Mouse (Mus musculus) heart, adult 2 months (tissue): Measurements from ENCODE around the gene Fancd2os. TPM values are rescaled to one million over a fixed set of nuclear protein-coding genes. Genes with fewer than 3 reads are reported as not detected.

Experiments
- DNase-seq, 2 experiments: peaks; one replicate each; pipeline ENCODE4 v3.0.0; 2021
- H3K27ac ChIP-seq: fragments of 200-600 bp; 2 replicates; pipeline ENCODE4 v1.8.1; 2022
- H3K27me3 ChIP-seq: fragments of 200-500 bp; 2 replicates; pipeline ENCODE4 v1.6.1; 2012; ENCODE audit warnings: mild to moderate bottlenecking, low read length, inconsistent platforms, mixed read lengths; ENCODE audit not compliant: control insufficient read depth, insufficient read depth
- H3K36me3 ChIP-seq: fragments of 200-500 bp; 2 replicates; pipeline ENCODE4 v1.6.1; 2012; ENCODE audit warnings: low read length, inconsistent platforms; ENCODE audit not compliant: control insufficient read depth, insufficient read depth
- H3K4me1 ChIP-seq: fragments of 200-500 bp; 2 replicates; pipeline ENCODE4 v1.6.1; 2011; ENCODE audit warnings: low read length; ENCODE audit not compliant: control insufficient read depth, insufficient read depth
- H3K4me3 ChIP-seq: fragments of 200-600 bp; 2 replicates; pipeline ENCODE4 v1.8.1; 2022
- H3K79me2 ChIP-seq: fragments of 200-500 bp; replicated peaks from 2 replicates; pipeline ENCODE4 v1.6.1; 2012; ENCODE audit warnings: mild to moderate bottlenecking, inconsistent platforms, low read length, moderate library complexity, mixed read lengths; ENCODE audit not compliant: control insufficient read depth, insufficient read depth
- H3K9ac ChIP-seq: fragments of 200-500 bp; 2 replicates; pipeline ENCODE4 v1.6.1; 2012; ENCODE audit warnings: low read depth, mild to moderate bottlenecking, control low read depth, inconsistent platforms, low read length, mixed read lengths
- CTCF ChIP-seq: fragments of 200-600 bp; IDR thresholded peaks from 2 replicates; pipeline ENCODE4 v1.8.1; 2022; ENCODE audit warnings: antibody characterized with exemption, mild to moderate bottlenecking, moderate library complexity
- EP300 ChIP-seq: fragments of 200-500 bp; IDR thresholded peaks from 2 replicates; pipeline ENCODE4 v1.6.1; 2011; ENCODE audit warnings: low read depth, low read length, control low read depth; ENCODE audit not compliant: insufficient read depth
- POLR2A ChIP-seq: fragments of 200-500 bp; IDR thresholded peaks from 2 replicates; pipeline ENCODE4 v1.6.1; 2011; ENCODE audit warnings: mild to moderate bottlenecking, low read depth, low read length, control low read depth; ENCODE audit not compliant: insufficient read depth
- WGBS: fragments of 180-500 bp; shearing (Covaris S2); methylation state at CpG from one replicate; pipeline ENCODE4 v1.1.7; 2018; 5-methylcytosine and 5-hydroxymethylcytosine counted together
- intact Hi-C: fragments of 180-260 bp; cut with DNase I; formaldehyde crosslinking; loops from one replicate; pipeline ENCODE4 v1.15.1; 2025
- polyA plus RNA-seq: library from polyadenylated mRNA; depleted of rRNA; stranded (reverse); fragments of >200 nt; gene quantifications from 2 replicates; pipeline ENCODE4 v1.2.3, GENCODE M21; 2012; rRNA removed
- total RNA-seq, 2 experiments: library from RNA; stranded (reverse); gene quantifications; 2 replicates each; pipeline ENCODE4 v1.2.3; 2021

Fancd2os gene
- total and polyA plus RNA-seq, 3 experiments: not detected

- Histone ChIP-seq H3K4me1 (no peaks in the 10 kb centered on the region), H3K27me3 (no peaks in the 10 kb centered on the region), H3K79me2 (no peaks in the 10 kb centered on the region), H3K27ac (no peak overlapping the region), H3K36me3 (no peaks in the 10 kb centered on the region), H3K4me3 (no peak overlapping the region), H3K9ac (no peak overlapping the region)
- WGBS: 88% methylated on average over 5 of the region's 5 CpGs
- no peak for DNase-seq
- intact Hi-C loops: no loop called here
- no peak for TF ChIP-seq CTCF
- TF ChIP-seq POLR2A: no peak
- no peak for TF ChIP-seq EP300
Measured at GRCm38 (mm10) chr6:113585065-113585464, 15.4 kb downstream of the Fancd2os start.

- H3K4me3 ChIP-seq: no peak overlapping the region
- H3K4me1 ChIP-seq: no peaks in the 10 kb centered on the region
- no peak overlapping the region for H3K27ac ChIP-seq
- H3K9ac ChIP-seq: no peak overlapping the region
- H3K36me3 ChIP-seq: no peaks in the 10 kb centered on the region
- no peak for TF ChIP-seq CTCF
- TF ChIP-seq EP300: no peak
- no peak for TF ChIP-seq POLR2A
- intact Hi-C loops: no loop called here
- 80% methylated on average over 4 of the region's 4 CpGs for WGBS
- no peaks in the 10 kb centered on the region for H3K79me2 ChIP-seq
- no peak for DNase-seq
- H3K27me3 ChIP-seq: no peaks in the 10 kb centered on the region
Measured at GRCm38 (mm10) chr6:113583023-113583422, 17.5 kb downstream of the Fancd2os start.

- no peak for DNase-seq
- Histone ChIP-seq H3K27ac (no peak overlapping the region), H3K27me3 (no peaks in the 10 kb centered on the region), H3K4me3 (no peak overlapping the region), H3K4me1 (no peaks in the 10 kb centered on the region), H3K9ac (no peak overlapping the region), H3K36me3 (no peaks in the 10 kb centered on the region), H3K79me2 (no peaks in the 10 kb centered on the region)
- WGBS: 93% methylated on average over 3 of the region's 3 CpGs
- no peak for TF ChIP-seq EP300
- TF ChIP-seq CTCF: no peak
- no peak for TF ChIP-seq POLR2A
- intact Hi-C loops: no loop called here
Measured at GRCm38 (mm10) chr6:113579306-113579705, 21.2 kb downstream of the Fancd2os start.

GRCm38 (mm10) chr6:113576044-113576443 is 24.5 kb downstream of the Fancd2os start:
- H3K4me1 ChIP-seq: no peaks in the 10 kb centered on the region
- no peak for TF ChIP-seq POLR2A
- no peak for TF ChIP-seq CTCF
- TF ChIP-seq EP300: no peak
- H3K36me3 ChIP-seq: no peaks in the 10 kb centered on the region
- no peak overlapping the region for H3K9ac ChIP-seq
- intact Hi-C loops: no loop called here
- no peaks in the 10 kb centered on the region for H3K79me2 ChIP-seq
- H3K27ac ChIP-seq: no peak overlapping the region
- H3K27me3 ChIP-seq: no peaks in the 10 kb centered on the region
- no peak overlapping the region for H3K4me3 ChIP-seq
- no peak for DNase-seq
- WGBS: 92% methylated on average over 6 of the region's 6 CpGs

- H3K4me1 ChIP-seq: no peaks in the 10 kb centered on the region
- TF ChIP-seq POLR2A: no peak
- TF ChIP-seq CTCF: no peak
- TF ChIP-seq EP300: no peak
- H3K27ac ChIP-seq: no peak overlapping the region
- no peaks in the 10 kb centered on the region for H3K36me3 ChIP-seq
- intact Hi-C loops: no loop called here
- DNase-seq: no peak
- H3K4me3 ChIP-seq: no peak overlapping the region
- H3K9ac ChIP-seq: no peak overlapping the region
- H3K79me2 ChIP-seq: no peaks in the 10 kb centered on the region
- 61% methylated on average over 1 of the region's 1 CpGs for WGBS
- no peaks in the 10 kb centered on the region for H3K27me3 ChIP-seq
Measured at GRCm38 (mm10) chr6:113564557-113564956, 36.0 kb downstream of the Fancd2os start.

DNA sequence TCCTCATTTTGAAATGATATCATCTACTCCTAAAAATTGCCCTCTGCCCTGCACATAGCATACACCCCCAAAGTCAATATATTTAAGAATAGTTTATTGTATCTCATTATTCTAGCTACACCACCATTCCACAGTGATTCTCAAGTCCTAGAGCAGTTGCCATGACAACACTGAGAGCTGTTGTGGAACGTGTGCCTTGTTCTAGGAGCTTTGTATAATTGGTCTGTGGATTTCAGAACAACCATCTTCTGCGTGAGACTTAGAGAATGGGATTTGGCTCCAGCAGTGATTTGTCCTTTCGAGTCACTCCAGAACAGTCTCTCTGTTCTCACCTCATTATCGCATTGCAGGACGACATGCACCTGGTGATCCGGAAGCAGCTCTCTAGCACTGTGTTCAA is 40.8 kb downstream of the Fancd2os start:
- Histone ChIP-seq H3K27ac (no peak overlapping the region), H3K79me2 (no peaks in the 10 kb centered on the region), H3K4me3 (no peak overlapping the region), H3K36me3 (no peaks in the 10 kb centered on the region), H3K4me1 (no peaks in the 10 kb centered on the region), H3K27me3 (no peaks in the 10 kb centered on the region), H3K9ac (no peak overlapping the region)
- intact Hi-C loops: no loop called here
- WGBS: 85% methylated on average over 6 of the region's 6 CpGs
- DNase-seq: no peak
- TF ChIP-seq CTCF: no peak
- no peak for TF ChIP-seq EP300
- TF ChIP-seq POLR2A: no peak

Other genes with a start within 250 kb of the Fancd2os start
- gene Tada3, start 222.8 kb downstream of the Fancd2os start, total RNA-seq: 10 to 100 TPM; 23.5 to 24.2 TPM
- 16.1 and 16.2 TPM in 2 replicates for gene Tada3, start 222.8 kb downstream of the Fancd2os start, polyA plus RNA-seq
- 10 to 100 TPM; 66.4 to 66.9 TPM for gene Arpc4, start 222.6 kb downstream of the Fancd2os start, total RNA-seq
- 26.6 and 34.2 TPM in 2 replicates for gene Arpc4, start 222.6 kb downstream of the Fancd2os start, polyA plus RNA-seq
- 1 to 10 TPM in 1 of 2 experiments, under 1 TPM in 1; 0.97 to 1.5 TPM for gene Ttll3, start 211.5 kb downstream of the Fancd2os start, total RNA-seq
- 3.2 and 4.8 TPM in 2 replicates for gene Ttll3, start 211.5 kb downstream of the Fancd2os start, polyA plus RNA-seq
- 10 to 100 TPM in 1 of 2 experiments, 1 to 10 TPM in 1; 8.3 to 10.3 TPM for gene Rpusd3, start 181.4 kb downstream of the Fancd2os start, total RNA-seq
- 30.4 and 39.0 TPM in 2 replicates for gene Rpusd3, start 181.4 kb downstream of the Fancd2os start, polyA plus RNA-seq
- 10 to 100 TPM in 1 of 2 experiments, 1 to 10 TPM in 1; 7.8 to 10.6 TPM for gene Cidec, start 165.0 kb downstream of the Fancd2os start, total RNA-seq
- gene Cidec, start 165.0 kb downstream of the Fancd2os start, polyA plus RNA-seq: 36.8 and 77.7 TPM in 2 replicates
- 10 to 100 TPM; 21.1 to 22.5 TPM for gene Jagn1, start 158.1 kb downstream of the Fancd2os start, total RNA-seq
- gene Jagn1, start 158.1 kb downstream of the Fancd2os start, polyA plus RNA-seq: 43.3 and 57.2 TPM in 2 replicates
- 1 to 10 TPM in 1 of 2 experiments, under 1 TPM in 1; 0.55 to 1.1 TPM for gene Il17re, start 142.2 kb downstream of the Fancd2os start, total RNA-seq
- gene Il17re, start 142.2 kb downstream of the Fancd2os start, polyA plus RNA-seq: 1.2 and 1.9 TPM in 2 replicates
- gene Il17rc, start 129.3 kb downstream of the Fancd2os start, total RNA-seq: 1 to 10 TPM; 6.5 to 7.5 TPM
- gene Il17rc, start 129.3 kb downstream of the Fancd2os start, polyA plus RNA-seq: 12.1 and 13.6 TPM in 2 replicates
- gene Creld1, start 117.4 kb downstream of the Fancd2os start, total RNA-seq: 10 to 100 TPM; 53.0 to 56.7 TPM
- gene Creld1, start 117.4 kb downstream of the Fancd2os start, polyA plus RNA-seq: 32.4 and 41.4 TPM in 2 replicates
- gene Prrt3, start 98.8 kb downstream of the Fancd2os start, total RNA-seq: not detected
- not detected in 2 replicates for gene Prrt3, start 98.8 kb downstream of the Fancd2os start, polyA plus RNA-seq
- gene Emc3, start 69.1 kb downstream of the Fancd2os start, total RNA-seq: 10 to 100 TPM; 52.5 to 58.2 TPM
- 41.0 and 66.3 TPM in 2 replicates for gene Emc3, start 69.1 kb downstream of the Fancd2os start, polyA plus RNA-seq
- gene Fancd2, start 69.0 kb downstream of the Fancd2os start, total RNA-seq: under 1 TPM in 1 of 2 experiments, not detected in 1; 0.18 TPM
- 0.29 and 0.61 TPM in 2 replicates for gene Fancd2, start 69.0 kb downstream of the Fancd2os start, polyA plus RNA-seq
- 10 to 100 TPM; 60.4 to 70.2 TPM for gene Brk1, start 4.1 kb upstream of the Fancd2os start, total RNA-seq
- 128 and 199 TPM in 2 replicates for gene Brk1, start 4.1 kb upstream of the Fancd2os start, polyA plus RNA-seq
- gene Vhl, start 23.2 kb upstream of the Fancd2os start, total RNA-seq: 1 to 10 TPM; 8.3 to 8.6 TPM
- gene Vhl, start 23.2 kb upstream of the Fancd2os start, polyA plus RNA-seq: 11.2 and 12.0 TPM in 2 replicates
- gene Irak2, start 37.8 kb upstream of the Fancd2os start, total RNA-seq: 10 to 100 TPM; 10.4 to 13.6 TPM
- gene Irak2, start 37.8 kb upstream of the Fancd2os start, polyA plus RNA-seq: 12.5 and 12.9 TPM in 2 replicates
- gene Tatdn2, start 96.3 kb upstream of the Fancd2os start, total RNA-seq: 10 to 100 TPM; 66.7 to 71.9 TPM
- gene Tatdn2, start 96.3 kb upstream of the Fancd2os start, polyA plus RNA-seq: 17.3 and 36.1 TPM in 2 replicates
- gene Ghrl, start 119.2 kb upstream of the Fancd2os start, total RNA-seq: not detected
- 0.76 and 1.1 TPM in 2 replicates for gene Ghrl, start 119.2 kb upstream of the Fancd2os start, polyA plus RNA-seq
- 10 to 100 TPM; 66.8 to 68.8 TPM for gene Sec13, start 140.0 kb upstream of the Fancd2os start, total RNA-seq
- gene Sec13, start 140.0 kb upstream of the Fancd2os start, polyA plus RNA-seq: 84.4 and 106 TPM in 2 replicates